Mouse (Mus musculus) forebrain, embryonic 11.5 days (tissue): ENCODE results near the gene Prokr2. TPM values are rescaled to one million over a fixed set of nuclear protein-coding genes. Genes with fewer than 3 reads are reported as not detected.
"Not testable (repeated sequence)": the region's sequence is repeated elsewhere in the genome, so short reads cannot be mapped to it uniquely, and the experiment has no call there.

Experiments used
- ATAC-seq: fragments of 200-750 bp; cut with Nextera tagmentation; replicated peaks from 2 replicates; pipeline ENCODE4 v1.8.0; 2017; ENCODE audit warnings: moderate TSS enrichment; ENCODE audit not compliant: low FRiP score
- DNase-seq: peaks from one replicate; pipeline ENCODE4 v3.0.0-alpha.2; 2017; ENCODE audit warnings: low spot score
- H3K27ac ChIP-seq: fragments of 300-500 bp; sonication (generic); 2 replicates; pipeline ENCODE4 v1.5.1; 2014; ENCODE audit warnings: low read depth, low read length
- H3K27me3 ChIP-seq: fragments of 300-500 bp; sonication (generic); 2 replicates; pipeline ENCODE4 v1.6.1; 2014; ENCODE audit warnings: mild to moderate bottlenecking, low read length, mixed read lengths; ENCODE audit not compliant: control insufficient read depth, insufficient read depth
- H3K36me3 ChIP-seq: fragments of 300-500 bp; sonication (generic); 2 replicates; pipeline ENCODE4 v1.6.1; 2014; ENCODE audit warnings: mild to moderate bottlenecking, low read length, moderate library complexity, mixed read lengths; ENCODE audit not compliant: control insufficient read depth, insufficient read depth
- H3K4me1 ChIP-seq: fragments of 300-500 bp; sonication (generic); replicated peaks from 2 replicates; pipeline ENCODE4 v1.6.1; 2014; ENCODE audit warnings: low read length, mixed read lengths; ENCODE audit not compliant: control insufficient read depth, insufficient read depth
- H3K4me2 ChIP-seq: fragments of 300-500 bp; sonication (generic); 2 replicates; pipeline ENCODE4 v1.6.1; 2014; ENCODE audit warnings: low read depth, mild to moderate bottlenecking, low read length, moderate library complexity, mixed read lengths; ENCODE audit not compliant: severe bottlenecking
- H3K4me3 ChIP-seq: fragments of 300-500 bp; sonication (generic); 2 replicates; pipeline ENCODE4 v1.5.1; 2014; ENCODE audit warnings: low read depth, low read length
- H3K9ac ChIP-seq: fragments of 300-500 bp; sonication (generic); 2 replicates; pipeline ENCODE4 v1.6.1; 2014; ENCODE audit warnings: low read length
- H3K9me3 ChIP-seq: fragments of 300-500 bp; sonication (generic); 2 replicates; pipeline ENCODE4 v1.6.1; 2016; ENCODE audit warnings: low read length, mixed read lengths; ENCODE audit not compliant: control insufficient read depth
- WGBS: fragments of 180-500 bp; shearing (Covaris S2); extraction: QIAGEN DNeasy Blood & Tissue Kit; methylation state at CpG from one replicate; pipeline ENCODE4 v1.1.7; 2014; 5-methylcytosine and 5-hydroxymethylcytosine counted together
- polyA plus RNA-seq: library from polyadenylated mRNA; unstranded; fragments of >200 nt; fragmentation: Nextera tagmentation; extraction: Ambion mirVana; gene quantifications from 2 replicates; pipeline ENCODE4 v1.2.1, GENCODE M21; 2014

Gene Prokr2
- polyA plus RNA-seq, 1 experiment from 2014 or later = 3.3 TPM

- no peaks in the 10 kb centered on the region for H3K9me3 ChIP-seq
- peaks cover 2% of the 10 kb centered on the region; the same call in 1 of the 2 replicates for H3K36me3 ChIP-seq
- 81% methylated on average over 6 of the region's 6 CpGs for WGBS
- H3K27ac ChIP-seq = no peak overlapping the region
- ATAC-seq (no peak), DNase-seq (no peak)
- no peak overlapping the region for H3K4me2 ChIP-seq
- peaks cover 5% of the 10 kb centered on the region; the same call in 1 of the 2 replicates for H3K4me1 ChIP-seq
- H3K9ac ChIP-seq = no peak overlapping the region
- no peak overlapping the region for H3K4me3 ChIP-seq
- no peaks in the 10 kb centered on the region for H3K27me3 ChIP-seq
Observed at GRCm38 (mm10) chr2:132290808-132291207, 94.4 kb downstream of the Prokr2 start.

- not testable (repeated sequence) for H3K27ac ChIP-seq, H3K36me3 ChIP-seq, H3K4me1 ChIP-seq, H3K9me3 ChIP-seq, H3K27me3 ChIP-seq, H3K4me2 ChIP-seq, H3K4me3 ChIP-seq, DNase-seq, ATAC-seq, H3K9ac ChIP-seq
- 92% methylated on average over 5 of the region's 7 CpGs for WGBS
Observed at GRCm38 (mm10) chr2:132289213-132289612, 96.0 kb downstream of the Prokr2 start.

Other genes with a start within 250 kb of the Prokr2 start
- gene Slc23a2, start 240.3 kb downstream of the Prokr2 start, polyA plus RNA-seq = 13.5 and 14.2 TPM in 2 replicates
- 44.5 and 48.5 TPM in 2 replicates for gene Tmem230, start 137.6 kb downstream of the Prokr2 start, polyA plus RNA-seq
- gene Pcna, start 132.1 kb downstream of the Prokr2 start, polyA plus RNA-seq = 422 and 431 TPM in 2 replicates
- gene Cds2, start 122.3 kb downstream of the Prokr2 start, polyA plus RNA-seq = 28.7 and 30.0 TPM in 2 replicates
- gene Gpcpd1, start 202.3 kb upstream of the Prokr2 start, polyA plus RNA-seq = 41.9 and 49.4 TPM in 2 replicates